Mouse (Mus musculus): ENCODE results near the gene Ccdc62. TPM values are rescaled to one million over a fixed set of nuclear protein-coding genes. Genes with fewer than 3 reads are reported as not detected.
A peak's percentile ranks its signal among the peaks of the same experiment; 100 is the strongest.

The Ccdc62 gene
- polyA plus RNA-seq, 2 experiments, result 2.7 to 3.4 TPM

DNA sequence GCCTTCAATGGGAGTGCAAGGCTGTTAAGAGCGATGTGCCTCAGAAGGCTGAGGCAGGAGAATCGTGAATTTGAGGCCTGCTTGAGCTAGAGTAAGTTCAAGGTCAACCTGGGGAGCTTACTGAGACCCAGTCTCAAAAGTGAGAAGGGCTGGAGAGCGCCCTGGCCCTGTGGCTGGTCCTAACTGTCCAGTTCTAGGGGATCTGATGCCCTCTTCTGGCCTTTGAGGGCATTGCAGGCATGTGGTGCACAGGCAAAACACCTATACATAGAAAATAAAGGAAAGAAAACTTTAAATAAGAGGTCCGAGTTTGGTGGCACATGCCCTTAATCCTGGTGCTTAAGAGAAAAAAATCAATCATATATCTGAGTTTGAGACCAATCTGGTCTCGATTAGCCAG, 62.3 kb downstream of the Ccdc62 start:
- Histone ChIP-seq H3K9ac (replicated peaks) (no peak overlapping the region), H3K4me1 (replicated peaks; ENCODE audit: control insufficient read depth in 2 of 2, insufficient read depth in 2 of 2, low read length in 1 of 2) (no peaks in the 10 kb centered on the region), H3K36me3 (replicated peaks; ENCODE audit: control insufficient read depth, insufficient read depth, low read depth) (no peaks in the 10 kb centered on the region), H3K4me3 (ENCODE audit: insufficient read depth in 1 of 2, low read depth in 2 of 2, low read length in 2 of 2) (no peak overlapping the region), H3K4me2 (ENCODE audit: low read depth) (no peak overlapping the region), H3K9me3 (ENCODE audit: control insufficient read depth, low read length) (no peaks in the 10 kb centered on the region), H3K27me3 (ENCODE audit: control insufficient read depth, insufficient read depth, low read length) (no peaks in the 10 kb centered on the region), H3K27ac (no peak overlapping the region)
- DNase-seq (ENCODE audit: low read depth in 3 of 3, low spot score in 3 of 3) (peak; percentile 38 to 52 (median 44)), ATAC-seq (ENCODE audit: insufficient read depth) (no peak)
- TF ChIP-seq EP300 (IDR thresholded peaks at IDR 0.05; ENCODE audit: low read depth) (no peak), CTCF (IDR thresholded peaks at IDR 0.05; ENCODE audit: low read depth) (peak; percentile 93)
- WGBS (ENCODE audit: insufficient replicate concordance), result 23% methylated on average over 5 of the region's 5 CpGs

DNA sequence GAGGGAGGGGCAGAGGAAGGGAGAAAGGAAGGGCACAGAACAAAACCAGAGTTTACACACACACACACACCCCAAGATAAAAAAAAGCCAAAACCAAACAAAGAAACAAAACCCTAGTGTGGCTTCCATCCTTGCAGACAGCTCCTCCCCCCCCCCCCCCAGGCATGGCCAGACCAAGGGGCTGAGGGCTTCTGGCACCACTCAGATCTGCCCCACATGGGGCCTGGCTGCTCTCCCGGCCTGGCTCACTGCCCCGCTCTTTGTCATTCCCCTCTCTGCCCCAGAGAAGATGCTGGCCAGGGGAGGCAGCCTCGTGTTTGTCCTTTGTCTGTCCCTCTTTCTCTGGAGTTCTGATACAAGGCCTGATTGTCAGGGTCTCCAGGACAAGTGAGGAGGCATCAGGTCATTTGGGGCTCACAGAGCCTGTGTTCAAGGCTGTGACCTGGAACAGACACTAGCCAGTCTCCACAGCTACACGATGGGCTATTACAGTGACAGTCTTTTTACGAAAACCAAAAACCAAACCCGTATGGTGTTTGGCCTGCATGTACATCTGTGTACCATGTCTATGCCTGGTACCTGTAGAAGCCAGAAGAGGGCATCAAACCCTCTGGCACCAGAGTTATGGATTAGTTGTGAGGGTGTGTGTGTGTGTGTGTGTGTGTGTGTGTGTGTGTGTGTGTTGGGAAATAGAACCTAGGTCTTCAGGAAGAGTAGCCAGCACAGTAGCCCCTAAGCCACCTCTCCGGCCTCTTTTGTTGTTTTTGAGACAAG, 63.0 kb downstream of the Ccdc62 start:
- Histone ChIP-seq H3K4me1 (replicated peaks; ENCODE audit: control insufficient read depth in 2 of 2, insufficient read depth in 2 of 2, low read length in 1 of 2) (no peaks in the 10 kb centered on the region), H3K36me3 (replicated peaks; ENCODE audit: control insufficient read depth, insufficient read depth, low read depth) (no peaks in the 10 kb centered on the region), H3K4me2 (ENCODE audit: low read depth) (no peak overlapping the region), H3K9ac (replicated peaks) (no peak overlapping the region), H3K27ac (no peak overlapping the region), H3K4me3 (ENCODE audit: insufficient read depth in 1 of 2, low read depth in 2 of 2, low read length in 2 of 2) (no peak overlapping the region), H3K27me3 (ENCODE audit: control insufficient read depth, insufficient read depth, low read length) (no peaks in the 10 kb centered on the region), H3K9me3 (ENCODE audit: control insufficient read depth, low read length) (no peaks in the 10 kb centered on the region)
- no peak for ATAC-seq (ENCODE audit: insufficient read depth)
- no peak for DNase-seq (ENCODE audit: low read depth in 3 of 3, low spot score in 3 of 3)
- no peak for TF ChIP-seq CTCF (IDR thresholded peaks at IDR 0.05; ENCODE audit: low read depth)
- TF ChIP-seq EP300 (IDR thresholded peaks at IDR 0.05; ENCODE audit: low read depth), result no peak
- WGBS (ENCODE audit: insufficient replicate concordance), result 67% methylated on average over 7 of the region's 7 CpGs

DNA sequence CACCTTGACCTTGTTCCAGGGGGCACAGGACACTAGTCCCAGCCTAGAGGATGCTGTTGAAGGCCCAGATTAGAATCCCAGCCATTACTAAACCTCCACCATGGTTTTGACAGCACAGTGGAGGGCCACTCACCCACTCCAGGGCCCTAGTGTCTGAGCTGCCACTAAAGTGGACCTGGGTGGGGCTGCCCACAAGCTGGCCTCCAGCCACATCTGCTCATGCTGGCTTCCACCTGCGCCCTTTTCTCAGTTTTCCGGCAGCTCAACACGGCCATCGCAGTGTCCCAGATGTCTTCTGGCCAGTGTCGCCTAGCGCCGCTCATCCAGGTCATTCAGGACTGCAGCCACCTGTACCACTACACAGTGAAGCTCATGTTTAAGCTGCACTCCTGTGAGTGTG, 64.0 kb downstream of the Ccdc62 start:
- no peak for ATAC-seq (ENCODE audit: insufficient read depth)
- DNase-seq (ENCODE audit: low read depth in 3 of 3, low spot score in 3 of 3), result no peak
- no peak overlapping the region for H3K4me2 ChIP-seq (ENCODE audit: low read depth)
- no peaks in the 10 kb centered on the region for H3K4me1 ChIP-seq (replicated peaks; ENCODE audit: control insufficient read depth in 2 of 2, insufficient read depth in 2 of 2, low read length in 1 of 2)
- no peaks in the 10 kb centered on the region for H3K27me3 ChIP-seq (ENCODE audit: control insufficient read depth, insufficient read depth, low read length)
- no peak overlapping the region for H3K4me3 ChIP-seq (ENCODE audit: insufficient read depth in 1 of 2, low read depth in 2 of 2, low read length in 2 of 2)
- H3K36me3 ChIP-seq (replicated peaks; ENCODE audit: control insufficient read depth, insufficient read depth, low read depth), result no peaks in the 10 kb centered on the region
- H3K9ac ChIP-seq (replicated peaks), result no peak overlapping the region
- no peaks in the 10 kb centered on the region for H3K9me3 ChIP-seq (ENCODE audit: control insufficient read depth, low read length)
- TF ChIP-seq CTCF (IDR thresholded peaks at IDR 0.05; ENCODE audit: low read depth) (no peak), EP300 (IDR thresholded peaks at IDR 0.05; ENCODE audit: low read depth) (no peak)
- 90% methylated on average over 7 of the region's 7 CpGs for WGBS (ENCODE audit: insufficient replicate concordance)
- H3K27ac ChIP-seq, result no peak overlapping the region

DNA sequence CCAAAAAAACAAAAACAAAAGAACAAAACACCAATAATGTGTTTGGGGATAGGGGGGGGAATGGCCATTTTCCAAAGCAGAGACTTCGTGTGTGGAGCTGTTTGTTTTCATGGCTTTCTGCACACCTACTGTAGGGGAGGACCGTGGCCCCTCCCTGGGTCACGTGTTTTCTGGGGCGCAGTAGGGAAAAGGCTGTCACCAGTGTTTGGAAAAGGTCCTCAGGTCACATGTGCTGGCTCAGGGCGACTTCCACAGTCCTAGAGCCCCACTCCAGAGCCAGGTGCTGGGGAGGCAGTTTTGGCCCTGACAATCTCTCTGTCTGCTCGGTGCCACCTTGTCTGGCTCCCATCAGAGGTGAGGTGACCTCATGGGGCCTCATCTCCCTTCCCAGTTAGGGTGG, 64.9 kb downstream of the Ccdc62 start:
- DNase-seq (ENCODE audit: low read depth in 3 of 3, low spot score in 3 of 3), result no peak
- Histone ChIP-seq H3K36me3 (replicated peaks; ENCODE audit: control insufficient read depth, insufficient read depth, low read depth) (no peaks in the 10 kb centered on the region), H3K4me2 (ENCODE audit: low read depth) (no peak overlapping the region), H3K4me3 (ENCODE audit: insufficient read depth in 1 of 2, low read depth in 2 of 2, low read length in 2 of 2) (no peak overlapping the region), H3K27me3 (ENCODE audit: control insufficient read depth, insufficient read depth, low read length) (no peaks in the 10 kb centered on the region), H3K9me3 (ENCODE audit: control insufficient read depth, low read length) (no peaks in the 10 kb centered on the region), H3K27ac (no peak overlapping the region), H3K4me1 (replicated peaks; ENCODE audit: control insufficient read depth in 2 of 2, insufficient read depth in 2 of 2, low read length in 1 of 2) (no peaks in the 10 kb centered on the region), H3K9ac (replicated peaks) (no peak overlapping the region)
- WGBS (ENCODE audit: insufficient replicate concordance), result 67% methylated on average over 6 of the region's 6 CpGs
- ATAC-seq (ENCODE audit: insufficient read depth), result no peak
- no peak for TF ChIP-seq EP300 (IDR thresholded peaks at IDR 0.05; ENCODE audit: low read depth)
- no peak for TF ChIP-seq CTCF (IDR thresholded peaks at IDR 0.05; ENCODE audit: low read depth)

DNA sequence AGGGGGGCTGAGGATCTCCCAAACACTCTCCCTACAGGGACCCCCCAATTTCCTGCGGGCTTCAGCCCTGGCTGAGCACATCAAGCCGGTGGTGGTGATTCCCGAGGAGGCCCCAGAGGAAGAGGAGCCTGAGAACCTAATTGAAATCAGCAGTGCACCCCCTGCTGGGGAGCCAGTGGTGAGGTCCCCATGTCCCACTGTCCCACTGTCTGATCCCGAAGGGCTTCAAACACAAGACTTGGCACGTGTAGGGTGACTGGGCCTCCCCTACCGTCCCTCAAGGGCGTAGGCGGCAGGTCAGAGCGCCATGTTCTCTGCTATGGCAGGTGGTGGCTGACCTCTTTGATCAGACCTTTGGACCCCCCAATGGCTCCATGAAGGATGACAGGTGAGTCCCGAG, 65.7 kb downstream of the Ccdc62 start:
- no peak for ATAC-seq (ENCODE audit: insufficient read depth)
- no peaks in the 10 kb centered on the region for H3K9me3 ChIP-seq (ENCODE audit: control insufficient read depth, low read length)
- no peak overlapping the region for H3K9ac ChIP-seq (replicated peaks)
- peak; percentile 36; the same call in 1 of the 2 replicates for TF ChIP-seq CTCF (IDR thresholded peaks at IDR 0.05; ENCODE audit: low read depth)
- TF ChIP-seq EP300 (IDR thresholded peaks at IDR 0.05; ENCODE audit: low read depth), result no peak
- H3K4me1 ChIP-seq (replicated peaks; ENCODE audit: control insufficient read depth in 2 of 2, insufficient read depth in 2 of 2, low read length in 1 of 2), result no peaks in the 10 kb centered on the region
- no peak for DNase-seq (ENCODE audit: low read depth in 3 of 3, low spot score in 3 of 3)
- WGBS (ENCODE audit: insufficient replicate concordance), result 76% methylated on average over 10 of the region's 10 CpGs
- no peak overlapping the region for H3K4me2 ChIP-seq (ENCODE audit: low read depth)
- no peak overlapping the region for H3K4me3 ChIP-seq (ENCODE audit: insufficient read depth in 1 of 2, low read depth in 2 of 2, low read length in 2 of 2)
- H3K36me3 ChIP-seq (replicated peaks; ENCODE audit: control insufficient read depth, insufficient read depth, low read depth), result no peaks in the 10 kb centered on the region
- no peak overlapping the region for H3K27ac ChIP-seq
- no peaks in the 10 kb centered on the region for H3K27me3 ChIP-seq (ENCODE audit: control insufficient read depth, insufficient read depth, low read length)

Data from liver, embryonic 14.5 days (tissue).